Mouse (Mus musculus): ENCODE results near the gene Klf6. TPM values are rescaled to one million over a fixed set of nuclear protein-coding genes. Genes with fewer than 3 reads are reported as not detected.
A peak's percentile ranks its signal among the peaks of the same experiment; 100 is the strongest.

The Klf6 gene
- 53.5 and 63.0 TPM in 2 replicates for polyA plus RNA-seq (2016; fragmentation: Nextera tagmentation; extraction: Ambion mirVana)

DNA sequence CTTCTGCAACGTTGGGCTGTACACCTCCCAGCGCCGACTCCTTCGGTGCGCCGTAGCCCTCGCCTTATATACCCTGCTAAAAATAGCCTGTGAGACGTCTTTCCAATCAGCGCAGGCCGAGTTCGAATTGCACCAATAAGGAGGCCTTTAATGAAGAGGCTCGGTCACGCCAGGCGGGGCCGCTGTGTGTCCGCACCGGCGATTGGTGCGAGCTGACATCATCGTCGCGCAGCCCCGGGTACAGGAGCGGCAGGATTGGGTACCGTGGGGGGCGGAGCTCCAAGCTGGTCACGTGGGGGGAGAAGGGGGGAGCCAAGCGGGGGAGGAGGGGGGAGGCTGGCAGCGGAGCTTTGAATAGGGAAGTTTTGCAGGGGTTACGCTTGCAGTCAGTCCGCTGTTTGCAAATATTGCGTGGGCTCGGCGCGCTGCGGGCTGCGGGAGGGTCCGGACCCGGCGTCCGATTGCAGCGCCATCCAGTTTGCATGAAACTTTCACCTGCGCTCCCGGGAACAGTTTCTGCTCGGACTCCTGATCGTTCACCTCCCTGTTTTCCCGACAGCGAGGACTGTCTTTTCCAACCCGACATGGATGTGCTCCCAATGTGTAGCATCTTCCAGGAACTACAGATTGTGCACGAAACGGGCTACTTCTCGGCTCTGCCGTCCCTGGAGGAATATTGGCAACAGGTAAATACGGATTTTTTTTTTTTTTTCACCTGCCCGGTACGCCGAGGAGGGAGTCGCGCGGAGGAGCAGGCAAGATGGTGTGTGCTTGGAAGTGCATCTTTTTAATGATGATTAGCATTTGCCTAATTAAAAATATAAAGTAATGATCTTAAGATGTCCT, at the start of gene Klf6:
Gene Klf6, plus strand, starts transcription at position 326 of the 846 bp plus-strand sequence.
- no peaks in the 10 kb centered on the region for H3K9me3 ChIP-seq (replicated peaks)
- peaks cover 18% of the 10 kb centered on the region for H3K4me1 ChIP-seq
- DNase-seq (ENCODE audit: low spot score), result peak; percentile 99
- peaks cover 5% of the 10 kb centered on the region; the same call in 1 of the 2 replicates for H3K27me3 ChIP-seq (ENCODE audit: low read depth, poor library complexity, severe bottlenecking)
- peaks cover 19% of the 10 kb centered on the region for H3K36me3 ChIP-seq
- peak within 1 kb of the TSS; percentile 75 for H3K4me3 ChIP-seq
- WGBS, result under 1% methylated on average over 59 of the region's 60 CpGs
- peak within 1 kb of the TSS; percentile 99 for H3K27ac ChIP-seq (replicated peaks)

DNA sequence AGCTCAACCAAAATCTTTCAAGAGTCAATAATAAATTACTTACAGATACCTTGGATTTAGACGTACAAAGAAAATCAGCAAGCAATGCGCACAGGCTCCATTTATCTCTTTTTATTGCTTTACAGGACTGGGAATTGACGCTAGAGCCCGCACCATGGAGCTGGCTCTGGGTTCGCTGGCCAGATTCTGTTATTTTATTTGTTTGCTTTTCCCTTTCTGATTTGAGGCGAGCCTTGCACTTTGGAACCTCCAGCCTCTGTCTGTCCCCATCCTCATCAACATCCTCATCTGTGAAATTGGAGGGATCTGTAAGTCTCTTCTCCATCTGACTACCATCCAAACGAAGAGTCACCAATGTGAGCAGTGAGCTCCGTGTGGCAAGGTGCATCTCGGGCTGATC, 47.8 kb upstream of the Klf6 start:
- DNase-seq (ENCODE audit: low spot score), result no peak
- Histone ChIP-seq H3K27me3 (ENCODE audit: low read depth, poor library complexity, severe bottlenecking) (no peaks in the 10 kb centered on the region), H3K36me3 (no peaks in the 10 kb centered on the region), H3K4me3 (no peak overlapping the region), H3K27ac (replicated peaks) (no peak overlapping the region), H3K9me3 (replicated peaks) (no peaks in the 10 kb centered on the region), H3K4me1 (no peaks in the 10 kb centered on the region)
- 94% methylated on average over 9 of the region's 9 CpGs for WGBS

DNA sequence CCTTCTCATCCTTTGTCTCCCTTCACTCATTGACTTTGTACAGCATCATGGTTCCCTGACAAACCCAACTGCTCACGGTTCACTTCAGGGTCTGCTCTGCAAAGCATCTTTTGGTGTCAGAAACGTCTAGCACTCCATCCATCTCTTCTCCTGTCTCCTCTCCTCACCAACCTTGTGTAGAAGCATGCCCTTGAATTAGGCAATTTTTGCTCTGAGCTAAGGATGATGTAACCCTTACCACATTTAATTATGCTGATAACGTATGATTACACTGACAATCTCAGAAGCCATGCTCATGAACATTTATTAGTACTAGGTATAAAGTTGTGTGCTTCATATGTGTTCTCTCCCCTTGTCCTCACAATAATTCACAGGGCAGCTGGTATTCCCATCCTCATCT, 44.0 kb upstream of the Klf6 start:
- WGBS, result 89% methylated on average over 3 of the region's 3 CpGs
- Histone ChIP-seq H3K4me1 (0 out of 2 replicates have a peak, but pooled peaks cover 3% of the 10 kb centered on the region), H3K27ac (replicated peaks) (no peak overlapping the region), H3K36me3 (no peaks in the 10 kb centered on the region), H3K4me3 (no peak overlapping the region), H3K27me3 (ENCODE audit: low read depth, poor library complexity, severe bottlenecking) (no peaks in the 10 kb centered on the region), H3K9me3 (replicated peaks) (no peaks in the 10 kb centered on the region)
- DNase-seq (ENCODE audit: low spot score), result no peak

GRCm38 (mm10) chr13:5819173-5819572, 42.1 kb upstream of the Klf6 start:
- no peaks in the 10 kb centered on the region for H3K27me3 ChIP-seq (ENCODE audit: low read depth, poor library complexity, severe bottlenecking)
- no peak for DNase-seq (ENCODE audit: low spot score)
- no peak overlapping the region for H3K27ac ChIP-seq (replicated peaks)
- WGBS, result 69% methylated on average over 3 of the region's 3 CpGs
- no peaks in the 10 kb centered on the region for H3K36me3 ChIP-seq
- H3K4me1 ChIP-seq, result 0 out of 2 replicates have a peak, but pooled peaks cover 3% of the 10 kb centered on the region
- no peak overlapping the region for H3K4me3 ChIP-seq
- no peaks in the 10 kb centered on the region for H3K9me3 ChIP-seq (replicated peaks)

GRCm38 (mm10) chr13:5822586-5822985, 38.7 kb upstream of the Klf6 start:
- WGBS, result 80% methylated on average over 11 of the region's 11 CpGs
- Histone ChIP-seq H3K36me3 (no peaks in the 10 kb centered on the region), H3K4me1 (0 out of 2 replicates have a peak, but pooled peaks cover 3% of the 10 kb centered on the region), H3K9me3 (replicated peaks) (no peaks in the 10 kb centered on the region), H3K27me3 (ENCODE audit: low read depth, poor library complexity, severe bottlenecking) (peaks cover 5% of the 10 kb centered on the region; the same call in 1 of the 2 replicates), H3K4me3 (no peak overlapping the region), H3K27ac (replicated peaks) (no peak overlapping the region)
- no peak for DNase-seq (ENCODE audit: low spot score)

DNA sequence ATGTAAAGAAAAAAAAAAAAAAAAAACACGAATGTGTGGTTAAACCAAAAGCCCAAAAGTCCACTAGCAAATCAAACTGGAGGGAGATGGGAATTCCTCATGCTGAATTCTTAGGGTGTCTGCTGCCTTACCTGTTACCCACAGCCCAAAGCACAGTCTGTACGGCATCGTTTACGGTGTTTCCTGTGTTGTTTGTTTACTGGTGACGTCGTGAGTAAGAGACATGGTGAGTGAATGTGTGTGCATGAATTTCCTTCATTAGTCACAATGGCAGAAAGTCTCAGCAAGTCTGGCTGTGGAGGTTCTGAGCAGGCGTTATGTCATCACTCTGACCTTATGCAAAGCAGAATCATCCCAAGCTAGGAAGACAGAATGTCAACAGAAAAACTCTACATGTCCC, 38.1 kb upstream of the Klf6 start:
- Histone ChIP-seq H3K4me3 (no peak overlapping the region), H3K36me3 (no peaks in the 10 kb centered on the region), H3K27me3 (ENCODE audit: low read depth, poor library complexity, severe bottlenecking) (peaks cover 5% of the 10 kb centered on the region; the same call in 1 of the 2 replicates), H3K27ac (replicated peaks) (no peak overlapping the region), H3K9me3 (replicated peaks) (no peaks in the 10 kb centered on the region), H3K4me1 (0 out of 2 replicates have a peak, but pooled peaks cover 3% of the 10 kb centered on the region)
- no peak for DNase-seq (ENCODE audit: low spot score)
- WGBS, result 85% methylated on average over 7 of the region's 7 CpGs

GRCm38 (mm10) chr13:5824189-5824815, 37.0 kb upstream of the Klf6 start:
- no peak overlapping the region for H3K4me3 ChIP-seq
- no peak overlapping the region for H3K27ac ChIP-seq (replicated peaks)
- no peak for DNase-seq (ENCODE audit: low spot score)
- peaks cover 5% of the 10 kb centered on the region; the same call in 1 of the 2 replicates for H3K27me3 ChIP-seq (ENCODE audit: low read depth, poor library complexity, severe bottlenecking)
- H3K9me3 ChIP-seq (replicated peaks), result no peaks in the 10 kb centered on the region
- 0 out of 2 replicates have a peak, but pooled peaks cover 3% of the 10 kb centered on the region for H3K4me1 ChIP-seq
- WGBS, result 66% methylated on average over 8 of the region's 8 CpGs
- no peaks in the 10 kb centered on the region for H3K36me3 ChIP-seq

DNA sequence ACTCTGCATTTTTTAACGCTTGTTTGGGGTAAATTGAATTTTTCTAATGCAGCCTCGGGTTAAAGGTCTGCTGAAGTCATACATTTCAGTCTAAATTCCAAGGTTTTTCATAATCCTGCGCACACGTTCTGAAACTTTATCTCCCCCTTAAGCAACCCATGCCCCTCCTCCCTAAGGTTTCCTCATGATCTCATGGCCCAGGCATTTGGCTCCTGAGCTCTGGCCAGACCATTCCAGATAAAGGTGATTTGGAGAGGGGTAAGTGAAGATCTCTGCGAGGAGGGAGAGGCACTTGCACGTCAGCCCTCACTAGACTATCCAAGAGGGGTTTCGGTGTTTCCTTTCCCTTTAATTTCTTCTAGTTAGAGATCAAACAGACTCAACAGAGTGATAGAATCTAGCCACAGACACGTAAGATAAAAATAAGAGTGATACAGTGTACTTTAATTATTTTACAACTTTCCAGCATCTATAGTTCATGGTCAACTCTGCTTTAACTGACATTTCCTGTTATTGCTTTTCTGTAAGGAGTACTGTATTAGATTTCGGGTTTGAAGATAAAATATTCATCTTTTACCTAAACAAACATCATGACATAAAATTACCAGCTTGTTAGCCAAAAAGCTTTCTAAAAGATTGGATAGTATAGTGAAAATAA, 35.0 kb upstream of the Klf6 start:
- DNase-seq (ENCODE audit: low spot score), result no peak
- Histone ChIP-seq H3K36me3 (no peaks in the 10 kb centered on the region), H3K27me3 (ENCODE audit: low read depth, poor library complexity, severe bottlenecking) (peaks cover 25% of the 10 kb centered on the region), H3K4me1 (0 out of 2 replicates have a peak, but pooled peaks cover under 1% of the 10 kb centered on the region), H3K4me3 (no peak overlapping the region), H3K27ac (replicated peaks) (no peak overlapping the region), H3K9me3 (replicated peaks) (no peaks in the 10 kb centered on the region)
- 73% methylated on average over 9 of the region's 9 CpGs for WGBS

GRCm38 (mm10) chr13:5831976-5832375, 29.3 kb upstream of the Klf6 start:
- Histone ChIP-seq H3K27ac (replicated peaks) (no peak overlapping the region), H3K27me3 (ENCODE audit: low read depth, poor library complexity, severe bottlenecking) (peaks cover 50% of the 10 kb centered on the region), H3K36me3 (no peaks in the 10 kb centered on the region), H3K4me1 (peaks cover 10% of the 10 kb centered on the region), H3K4me3 (no peak overlapping the region), H3K9me3 (replicated peaks) (no peaks in the 10 kb centered on the region)
- peak; percentile 20 for DNase-seq (ENCODE audit: low spot score)
- WGBS, result 2% methylated on average over 7 of the region's 7 CpGs

DNA sequence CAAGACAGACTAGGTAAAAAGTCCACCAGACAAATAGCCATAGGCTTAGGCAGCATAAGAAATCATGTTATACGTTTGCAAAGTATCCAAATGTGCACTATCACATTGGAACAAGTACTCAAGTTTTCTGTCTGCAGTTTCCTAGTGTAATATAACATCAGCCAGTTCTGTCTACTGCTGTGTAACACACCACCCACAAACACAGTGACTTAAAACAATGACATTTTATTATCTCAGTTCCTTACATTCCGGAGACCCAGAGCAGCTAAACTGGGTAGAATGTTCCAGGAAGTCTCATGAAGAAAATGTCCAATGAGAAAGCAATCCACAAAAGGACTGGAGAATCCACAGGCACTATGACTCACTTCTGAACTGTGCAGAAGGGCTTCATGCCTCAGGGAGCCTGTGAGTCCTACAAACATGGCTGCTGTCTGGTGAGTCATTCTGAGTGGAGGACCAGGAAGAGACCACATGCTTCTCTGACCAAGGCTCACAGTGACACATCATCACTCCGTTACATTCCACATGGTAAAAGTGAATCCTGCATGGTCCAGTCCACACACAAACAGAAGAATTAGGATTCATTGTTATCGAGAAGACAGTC, 24.0 kb upstream of the Klf6 start:
- peaks cover 27% of the 10 kb centered on the region for H3K27me3 ChIP-seq (ENCODE audit: low read depth, poor library complexity, severe bottlenecking)
- H3K27ac ChIP-seq (replicated peaks), result no peak overlapping the region
- DNase-seq (ENCODE audit: low spot score), result no peak
- no peaks in the 10 kb centered on the region for H3K36me3 ChIP-seq
- 86% methylated on average over 4 of the region's 4 CpGs for WGBS
- H3K4me1 ChIP-seq, result peaks cover 3% of the 10 kb centered on the region
- H3K4me3 ChIP-seq, result no peak overlapping the region
- H3K9me3 ChIP-seq (replicated peaks), result no peaks in the 10 kb centered on the region

- H3K36me3 ChIP-seq, result no peaks in the 10 kb centered on the region
- DNase-seq (ENCODE audit: low spot score), result no peak
- no peaks in the 10 kb centered on the region for H3K27me3 ChIP-seq (ENCODE audit: low read depth, poor library complexity, severe bottlenecking)
- no peak overlapping the region for H3K27ac ChIP-seq (replicated peaks)
- H3K9me3 ChIP-seq (replicated peaks), result no peaks in the 10 kb centered on the region
- 92% methylated on average over 6 of the region's 6 CpGs for WGBS
- no peak overlapping the region for H3K4me3 ChIP-seq
- peaks cover 9% of the 10 kb centered on the region for H3K4me1 ChIP-seq
Measured at GRCm38 (mm10) chr13:5841418-5841817, 19.9 kb upstream of the Klf6 start.

DNA sequence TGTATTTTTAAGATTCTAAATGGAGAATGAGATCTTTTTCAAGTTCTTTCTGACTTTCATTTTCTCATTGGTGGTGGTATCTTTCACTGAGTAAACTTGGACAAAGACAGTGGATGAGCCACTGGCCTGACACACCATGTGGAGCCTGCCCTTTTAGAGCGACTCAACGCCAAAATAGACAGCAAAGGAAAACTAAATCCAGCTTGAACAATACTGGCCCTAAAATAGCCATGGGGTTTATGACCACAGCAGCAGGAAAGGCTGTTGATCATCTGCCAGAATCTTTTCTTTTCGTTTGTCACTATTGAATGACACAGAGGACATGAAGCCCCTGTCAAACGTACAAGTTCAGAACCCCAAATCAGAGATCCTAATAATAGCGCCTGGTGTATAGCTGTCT, 18.4 kb upstream of the Klf6 start:
- WGBS, result 71% methylated on average over 5 of the region's 5 CpGs

More for the DNA sequence above, 18.4 kb upstream of the Klf6 start:
- Histone ChIP-seq H3K4me1 (peaks cover 9% of the 10 kb centered on the region), H3K27me3 (ENCODE audit: low read depth, poor library complexity, severe bottlenecking) (no peaks in the 10 kb centered on the region), H3K36me3 (no peaks in the 10 kb centered on the region), H3K27ac (replicated peaks) (no peak overlapping the region), H3K4me3 (no peak overlapping the region), H3K9me3 (replicated peaks) (no peaks in the 10 kb centered on the region)
- DNase-seq (ENCODE audit: low spot score), result no peak
